Mouse (Mus musculus) thymus, postnatal 36 days (tissue): ENCODE measurements around the gene Fndc3b.

Experiments
- DNase-seq, 2 experiments: peaks; one replicate each; pipeline ENCODE4 v3.0.0; 2022; ENCODE audit warnings: mixed read lengths in 2 of 2

Fndc3b gene

GRCm38 (mm10) chr3:27708581-27708980 lies 2.5 kb downstream of the Fndc3b start:
- no peak for DNase-seq

- DNase-seq = no peak
Measured at GRCm38 (mm10) chr3:27705761-27706160, 5.3 kb downstream of the Fndc3b start.

GRCm38 (mm10) chr3:27705056-27705455 lies 6.1 kb downstream of the Fndc3b start:
- no peak for DNase-seq

- no peak for DNase-seq
Measured at GRCm38 (mm10) chr3:27704641-27705040, 6.5 kb downstream of the Fndc3b start.

- DNase-seq = no peak
Measured at GRCm38 (mm10) chr3:27703531-27703930, 7.6 kb downstream of the Fndc3b start.

- DNase-seq = no peak
Measured at GRCm38 (mm10) chr3:27703081-27703480, 8.0 kb downstream of the Fndc3b start.

- DNase-seq = no peak
Measured at GRCm38 (mm10) chr3:27698671-27699070, 12.4 kb downstream of the Fndc3b start.

- DNase-seq = no peak
Measured at GRCm38 (mm10) chr3:27696449-27696797, 14.7 kb downstream of the Fndc3b start.

GRCm38 (mm10) chr3:27695612-27696448 lies 15.3 kb downstream of the Fndc3b start:
- no peak for DNase-seq

GRCm38 (mm10) chr3:27694586-27694985 lies 16.5 kb downstream of the Fndc3b start:
- DNase-seq = no peak

GRCm38 (mm10) chr3:27694111-27694510 lies 17.0 kb downstream of the Fndc3b start:
- no peak for DNase-seq

- no peak for DNase-seq
Measured at GRCm38 (mm10) chr3:27691486-27692160, 19.5 kb downstream of the Fndc3b start.

- DNase-seq = no peak
Measured at GRCm38 (mm10) chr3:27690030-27690429, 21.1 kb downstream of the Fndc3b start.

- DNase-seq = no peak
Measured at GRCm38 (mm10) chr3:27689149-27689865, 21.8 kb downstream of the Fndc3b start.

- DNase-seq = no peak
Measured at GRCm38 (mm10) chr3:27686732-27687491, 24.2 kb downstream of the Fndc3b start.

- DNase-seq = no peak
Measured at GRCm38 (mm10) chr3:27685650-27686208, 25.4 kb downstream of the Fndc3b start.

- DNase-seq = no peak
Measured at GRCm38 (mm10) chr3:27685134-27685533, 26.0 kb downstream of the Fndc3b start.

GRCm38 (mm10) chr3:27683374-27683773 lies 27.7 kb downstream of the Fndc3b start:
- DNase-seq = no peak

- DNase-seq = no peak
Measured at GRCm38 (mm10) chr3:27677574-27677973, 33.5 kb downstream of the Fndc3b start.

GRCm38 (mm10) chr3:27673660-27674059 lies 37.4 kb downstream of the Fndc3b start:
- DNase-seq = no peak

GRCm38 (mm10) chr3:27670416-27670815 lies 40.7 kb downstream of the Fndc3b start:
- no peak for DNase-seq

- no peak for DNase-seq
Measured at GRCm38 (mm10) chr3:27667280-27667679, 43.8 kb downstream of the Fndc3b start.

- no peak for DNase-seq
Measured at GRCm38 (mm10) chr3:27665338-27665737, 45.8 kb downstream of the Fndc3b start.
